Mouse (Mus musculus) MEL (cell line): ENCODE data around the gene Zbtb20.

Experiments
- CHD2 ChIP-seq: IDR thresholded peaks from 2 replicates; pipeline ENCODE4 v1.6.1; 2011; ENCODE audit warnings: low read length, improper control_type of control experiment
- CTCF ChIP-seq, 3 experiments: IDR thresholded peaks in 2 of 3; conservative IDR thresholded peaks in 1 of 3; 2 replicates each; pipeline ENCODE4 v1.5.1; 2011 to 2012; ENCODE audit warnings: low read length in 3 of 3, low read depth in 2 of 3, mild to moderate bottlenecking in 2 of 3, improper control_type of control experiment in 1 of 3, inconsistent platforms in 1 of 3, mixed read lengths in 1 of 3, moderate library complexity in 1 of 3; ENCODE audit not compliant: control insufficient read depth in 1 of 3, insufficient read depth in 1 of 3, poor library complexity in 1 of 3, severe bottlenecking in 1 of 3
- ETS1 ChIP-seq: IDR thresholded peaks from 2 replicates; pipeline ENCODE4 v1.6.1; 2012; ENCODE audit warnings: low read depth, mild to moderate bottlenecking, inconsistent platforms, low read length, improper control_type of control experiment, moderate library complexity
- GATA1 ChIP-seq: IDR thresholded peaks from 2 replicates; pipeline ENCODE4 v1.6.1; 2011; ENCODE audit warnings: low read depth, low read length, improper control_type of control experiment
- MAZ ChIP-seq: IDR thresholded peaks from 2 replicates; pipeline ENCODE4 v1.6.1; 2012; ENCODE audit warnings: low read depth, mild to moderate bottlenecking, inconsistent platforms, low read length, improper control_type of control experiment
- MXI1 ChIP-seq: IDR thresholded peaks from 2 replicates; pipeline ENCODE4 v1.6.1; 2011; ENCODE audit warnings: mild to moderate bottlenecking, low read depth, low read length, improper control_type of control experiment
- POLR2A ChIP-seq, 2 experiments: IDR thresholded peaks; 2 replicates each; pipeline ENCODE4 v1.6.1; 2011 to 2012; ENCODE audit warnings: low read length in 2 of 2, mild to moderate bottlenecking in 2 of 2, control low read depth in 1 of 2, improper control_type of control experiment in 1 of 2, low read depth in 1 of 2, moderate library complexity in 1 of 2; ENCODE audit not compliant: control insufficient read depth in 1 of 2, insufficient read depth in 1 of 2, poor library complexity in 1 of 2
- RCOR1 ChIP-seq: IDR thresholded peaks from 2 replicates; pipeline ENCODE4 v1.6.1; 2012; ENCODE audit warnings: low read depth, mild to moderate bottlenecking, inconsistent platforms, low read length, improper control_type of control experiment
- TAL1 ChIP-seq: IDR thresholded peaks from 2 replicates; pipeline ENCODE4 v1.6.1; 2012; ENCODE audit warnings: mild to moderate bottlenecking, inconsistent platforms, low read length, moderate library complexity, mixed read lengths
- UBTF ChIP-seq: IDR thresholded peaks from 2 replicates; pipeline ENCODE4 v1.6.1; 2012; ENCODE audit warnings: low read depth, mild to moderate bottlenecking, inconsistent platforms, low read length, improper control_type of control experiment, moderate library complexity, borderline replicate concordance; ENCODE audit not compliant: insufficient read depth
- USF2 ChIP-seq, 2 experiments: IDR thresholded peaks; 2 replicates each; pipeline ENCODE4 v1.6.1; 2011 to 2012; ENCODE audit warnings: improper control_type of control experiment in 2 of 2, low read length in 2 of 2, borderline replicate concordance in 1 of 2, inconsistent platforms in 1 of 2, low read depth in 1 of 2, mild to moderate bottlenecking in 1 of 2; ENCODE audit not compliant: insufficient read depth in 1 of 2

DNA sequence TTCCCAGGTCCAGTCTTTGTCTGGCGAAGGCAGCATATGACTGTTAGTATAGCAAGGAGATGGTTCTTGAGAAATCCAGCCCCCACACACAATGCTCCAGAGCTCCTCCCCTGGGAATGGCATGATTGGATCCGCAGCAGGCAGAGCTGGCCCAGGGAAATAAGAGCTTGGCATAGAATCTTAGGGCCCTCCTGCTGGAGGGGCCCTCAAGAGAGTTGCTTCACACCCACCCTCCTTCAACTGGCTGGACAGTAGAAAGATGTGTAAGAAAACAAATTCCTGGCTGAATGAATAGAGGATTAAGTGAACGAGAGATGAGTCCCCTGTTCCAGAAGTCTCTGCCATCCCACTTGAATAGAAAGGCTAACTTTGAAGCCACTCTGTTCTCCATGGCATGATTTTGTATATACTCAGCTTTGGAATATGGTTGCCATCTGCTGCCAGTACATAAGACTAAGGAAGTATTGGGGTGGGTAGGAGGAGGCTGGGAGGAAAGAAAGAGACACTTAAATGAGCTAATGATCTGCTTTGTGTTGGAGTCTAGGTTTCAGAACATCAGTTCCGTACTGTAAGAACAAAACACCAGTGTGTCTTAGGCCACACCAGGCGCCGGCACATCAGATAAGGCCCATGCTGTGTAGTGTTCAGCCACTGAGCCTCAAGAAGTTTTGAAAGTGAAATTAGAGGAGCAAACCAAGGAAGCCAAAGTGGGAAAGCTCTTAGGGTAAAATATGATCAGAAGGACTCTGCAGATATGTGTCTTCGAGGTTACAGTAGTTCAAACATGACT, 715.2 kb downstream of the Zbtb20 start:
- TF ChIP-seq POLR2A (IDR thresholded peaks at IDR 0.05; ENCODE audit: control insufficient read depth in 1 of 2, insufficient read depth in 1 of 2, low read depth in 1 of 2, low read length in 2 of 2, poor library complexity in 1 of 2) (no peak), CHD2 (no peak), CTCF (IDR thresholded peaks at IDR 0.05 in 2 of 3, conservative IDR thresholded peaks at IDR 0.05 in 1 of 3; ENCODE audit: control insufficient read depth in 1 of 3, insufficient read depth in 1 of 3, low read depth in 2 of 3, low read length in 3 of 3, poor library complexity in 1 of 3, severe bottlenecking in 1 of 3) (no peak), GATA1 (peak; percentile 61), ETS1 (no peak), RCOR1 (no peak), MAZ (no peak), USF2 (IDR thresholded peaks at IDR 0.05; ENCODE audit: borderline replicate concordance in 1 of 2, insufficient read depth in 1 of 2, low read depth in 1 of 2, low read length in 2 of 2) (no peak), MXI1 (no peak), UBTF (no peak), TAL1 (no peak)
